Mouse (Mus musculus) CD8-positive naive resting alpha-beta T cell, adult 57 days (primary cell): ENCODE data around the gene Ivl. TPM values are rescaled to one million over a fixed set of nuclear protein-coding genes. Genes with fewer than 3 reads are reported as not detected.

Experiments used
- total RNA-seq: library from RNA; stranded (reverse); gene quantifications from one replicate; pipeline ENCODE4 v1.2.4, GENCODE M21; 2023

Gene Ivl
- not detected for total RNA-seq

GRCm38 (mm10) chr3:92573449-92574041 is at the start of gene Ivl:
Ivl (minus strand) TSS chr3:92573735.

GRCm38 (mm10) chr3:92621560-92621959 is 48.0 kb upstream of the Ivl start, which contains the start of gene Lce6a:
Lce6a (minus strand) TSS chr3:92621660.

GRCm38 (mm10) chr3:92607392-92607791 is 33.9 kb upstream of the Ivl start, which contains the start of gene 2210017I01Rik:
2210017I01Rik (minus strand) TSS chr3:92607492.

GRCm38 (mm10) chr3:92588858-92589257 is 15.3 kb upstream of the Ivl start, which contains the start of gene Smcp:
Smcp (minus strand) TSS chr3:92588997.

GRCm38 (mm10) chr3:92534411-92534810 is 39.1 kb downstream of the Ivl start, which contains the start of gene 2310046K23Rik:
2310046K23Rik (minus strand) TSS chr3:92534511.

Other genes with a start within 250 kb of the Ivl start
- not detected for gene Sprr2d, start 234.6 kb downstream of the Ivl start, total RNA-seq
- not detected for gene Sprr2e, start 221.6 kb downstream of the Ivl start, total RNA-seq
- gene Sprr2f, start 208.5 kb downstream of the Ivl start, total RNA-seq: not detected
- not detected for gene Sprr2h, start 188.1 kb downstream of the Ivl start, total RNA-seq
- not detected for gene Sprr2i, start 165.7 kb downstream of the Ivl start, total RNA-seq
- not detected for gene Sprr2j-ps, start 155.7 kb downstream of the Ivl start, total RNA-seq
- gene Gm9774, start 144.3 kb downstream of the Ivl start, total RNA-seq: 1.4 TPM
- not detected for gene Sprr2k, start 141.2 kb downstream of the Ivl start, total RNA-seq
- not detected for gene Sprr1b, start 134.9 kb downstream of the Ivl start, total RNA-seq
- gene Sprr3, start 115.0 kb downstream of the Ivl start, total RNA-seq: not detected
- not detected for gene Sprr1a, start 87.8 kb downstream of the Ivl start, total RNA-seq
- gene Sprr4, start 73.2 kb downstream of the Ivl start, total RNA-seq: not detected
- gene 2310046K23Rik, start 39.2 kb downstream of the Ivl start, total RNA-seq: not detected
- not detected for gene Smcp, start 15.3 kb upstream of the Ivl start, total RNA-seq
- not detected for gene 2210017I01Rik, start 33.8 kb upstream of the Ivl start, total RNA-seq
- gene Lce6a, start 47.9 kb upstream of the Ivl start, total RNA-seq: not detected
- not detected for gene Lce1a1, start 74.6 kb upstream of the Ivl start, total RNA-seq
- gene Lce1b, start 83.2 kb upstream of the Ivl start, total RNA-seq: not detected
- not detected for gene Lce1a2, start 96.6 kb upstream of the Ivl start, total RNA-seq
- gene Lce1c, start 105.5 kb upstream of the Ivl start, total RNA-seq: not detected
- not detected for gene Lce1d, start 113.5 kb upstream of the Ivl start, total RNA-seq
- not detected for gene Lce1e, start 135.3 kb upstream of the Ivl start, total RNA-seq
- not detected for gene Lce1f, start 146.6 kb upstream of the Ivl start, total RNA-seq
- gene Gm38119, start 165.4 kb upstream of the Ivl start, total RNA-seq: not detected
- gene Lce1g, start 178.6 kb upstream of the Ivl start, total RNA-seq: not detected
- not detected for gene Lce1h, start 191.3 kb upstream of the Ivl start, total RNA-seq
- gene Lce1i, start 205.2 kb upstream of the Ivl start, total RNA-seq: not detected
- not detected for gene Lce1j, start 216.8 kb upstream of the Ivl start, total RNA-seq
- gene Lce1k, start 234.2 kb upstream of the Ivl start, total RNA-seq: not detected